Comparison of ENCODE assay signal across 7 mouse cellular contexts in genomic region chr11:96064521-96065214, GRCm38 (mm10). TPM values are rescaled to one million over a fixed set of nuclear protein-coding genes. Genes with fewer than 3 reads are reported as not detected.
DNase-seq lines count a peak whose midpoint lies in the region; ATAC-seq and TF ChIP-seq lines count a peak whose summit lies in the region.

No protein-coding gene starts in this region.

- TF ChIP-seq CTCF in embryonic fibroblast, embryonic 13.5 days (IDR thresholded peaks at IDR 0.05; ENCODE audit: borderline replicate concordance, insufficient read depth, low read length): no peak

- H3K4me3 ChIP-seq in embryonic fibroblast, embryonic 13.5 days (ENCODE audit: insufficient read depth, low read length): peak overlapping the region; percentile 83

- 0 out of 2 replicates have a peak overlapping the region, but pooled peaks have one; percentile 55 for H3K27ac ChIP-seq in embryonic fibroblast, embryonic 13.5 days (ENCODE audit: insufficient read depth, low read length)

- ATAC-seq in inflammation-experienced regulatory T-cells, adult 6 months: peak; percentile 66

- DNase-seq in B cell, adult 2 months: peak; percentile 53 to 55
- peak; percentile 96 for DNase-seq in ES-CJ7 (ENCODE audit: low read depth, low spot score)
- peak; percentile 19 for DNase-seq in lung, postnatal 14 days
- DNase-seq in spleen, adult 12 weeks (ENCODE audit: low spot score): peak; percentile 21
- no peak for DNase-seq in frontal cortex, postnatal 10 days (ENCODE audit: low spot score in 2 of 2)

- peaks cover 4% of the 10 kb centered on the region for H3K4me1 ChIP-seq in embryonic fibroblast, embryonic 13.5 days (ENCODE audit: control insufficient read depth, insufficient read depth, low read length)

- no peak for TF ChIP-seq POLR2A in embryonic fibroblast, embryonic 13.5 days (IDR thresholded peaks at IDR 0.05; ENCODE audit: low read depth, low read length)

RNA-seq across cellular contexts. Expression of gene Ube2z, which starts 0.5 kb away (rescaled TPM):
- 79.3 and 80.1 TPM in 2 replicates for polyA plus RNA-seq in embryonic fibroblast, embryonic 13.5 days (2011; ENCODE audit: insufficient read length, low read depth, missing spikeins)
- 10 to 100 TPM in 2 of 3 experiments, 1 to 10 TPM in 1; 9.6 to 13.1 (median 10.4) TPM for polyA plus RNA-seq in inflammation-experienced regulatory T-cells, adult 6 months (2017; shearing (Covaris generic))

RNA-seq across cellular contexts. Expression of gene Atp5g1, which starts 10.8 kb away (rescaled TPM):
- polyA plus RNA-seq in embryonic fibroblast, embryonic 13.5 days (2011; ENCODE audit: insufficient read length, low read depth, missing spikeins): 206 and 212 TPM in 2 replicates
- 100 to 1,000 TPM; 336 to 391 (median 363) TPM for polyA plus RNA-seq in inflammation-experienced regulatory T-cells, adult 6 months (2017; shearing (Covaris generic))

RNA-seq across cellular contexts. Expression of gene Snf8, which starts 30.0 kb away (rescaled TPM):
- polyA plus RNA-seq in embryonic fibroblast, embryonic 13.5 days (2011; ENCODE audit: insufficient read length, low read depth, missing spikeins): 68.4 and 71.9 TPM in 2 replicates
- polyA plus RNA-seq in inflammation-experienced regulatory T-cells, adult 6 months (2017; shearing (Covaris generic)): 10 to 100 TPM; 37.7 to 51.2 (median 42.6) TPM

RNA-seq across cellular contexts. Expression of gene Gip, which starts 40.3 kb away (rescaled TPM):
- polyA plus RNA-seq in embryonic fibroblast, embryonic 13.5 days (2011; ENCODE audit: insufficient read length, low read depth, missing spikeins): not detected in 2 replicates
- polyA plus RNA-seq in inflammation-experienced regulatory T-cells, adult 6 months (2017; shearing (Covaris generic)): not detected

RNA-seq across cellular contexts. Expression of gene Calcoco2, which starts 47.1 kb away (rescaled TPM):
- not detected in 2 replicates for polyA plus RNA-seq in embryonic fibroblast, embryonic 13.5 days (2011; ENCODE audit: insufficient read length, low read depth, missing spikeins)
- not detected for polyA plus RNA-seq in inflammation-experienced regulatory T-cells, adult 6 months (2017; shearing (Covaris generic))

Comparison
In these comparisons a context has a peak if more than half of its experiments do, and no peak if none do; other contexts are left out.
1. DNase-seq: peak in B cell, adult 2 months (2 of 2), ES-CJ7 (single experiment), lung, postnatal 14 days (single experiment) and spleen, adult 12 weeks (single experiment); none in frontal cortex, postnatal 10 days (0 of 2).